Mouse (Mus musculus) spleen, embryonic (tissue): ENCODE measurements at regions not wholly inside any gene's neighbourhood (a gene's known extent, or its start where the extent isn't known, plus 50 kb on each side); places are given as distances from the start of the nearest gene placed in this dataset.

Experiments
- CTCF ChIA-PET: fragments of 350-600 bp; sonication (Branson Sonifier 250); formaldehyde crosslinking; loops from one replicate; lab custom pipeline; 2022; lab: Charles Lee

DNA sequence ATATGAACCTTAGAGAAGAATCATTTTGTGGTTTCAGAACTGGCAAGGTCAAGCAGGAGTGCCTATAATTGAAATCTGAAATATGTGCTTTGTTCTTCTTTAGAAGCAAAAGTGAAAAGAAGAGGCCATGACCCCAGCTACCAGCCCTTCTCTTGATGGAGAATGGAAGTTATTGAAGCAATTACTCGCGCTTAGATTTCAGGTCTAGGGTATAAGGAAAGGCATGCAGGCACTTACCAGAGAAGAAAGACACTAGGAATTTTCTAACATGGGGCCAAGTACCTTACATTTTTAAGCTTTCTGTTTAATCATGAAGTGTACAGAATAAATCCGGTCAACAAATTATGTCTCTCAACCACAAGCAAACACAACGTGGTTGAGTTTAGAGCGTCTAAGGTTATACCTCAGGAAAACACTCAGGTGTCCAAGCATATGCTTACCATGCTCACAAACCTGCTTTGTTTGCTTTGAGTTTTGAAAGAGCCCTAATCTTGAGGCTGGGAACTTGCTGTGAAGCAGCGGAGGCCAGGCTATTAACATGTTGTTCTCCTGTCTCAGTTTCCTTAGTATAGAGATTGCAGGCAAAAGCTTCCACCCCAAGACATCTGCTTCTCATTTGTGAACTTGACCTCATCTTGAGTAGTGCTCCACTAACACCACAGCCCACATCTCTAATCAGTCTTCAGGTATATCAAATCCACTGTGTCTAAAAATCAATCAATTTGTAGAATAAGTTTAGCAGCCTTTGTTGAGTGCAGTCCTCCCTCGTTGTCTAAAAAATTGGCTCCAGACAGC lies 251.4 kb upstream of the C9orf72 start:
- CTCF ChIA-PET: interaction anchor here (0.7 kb wide), 1 partner anchor 319 kb away, joined by 5 read pairs; no protein-coding TSS in a partner anchor

DNA sequence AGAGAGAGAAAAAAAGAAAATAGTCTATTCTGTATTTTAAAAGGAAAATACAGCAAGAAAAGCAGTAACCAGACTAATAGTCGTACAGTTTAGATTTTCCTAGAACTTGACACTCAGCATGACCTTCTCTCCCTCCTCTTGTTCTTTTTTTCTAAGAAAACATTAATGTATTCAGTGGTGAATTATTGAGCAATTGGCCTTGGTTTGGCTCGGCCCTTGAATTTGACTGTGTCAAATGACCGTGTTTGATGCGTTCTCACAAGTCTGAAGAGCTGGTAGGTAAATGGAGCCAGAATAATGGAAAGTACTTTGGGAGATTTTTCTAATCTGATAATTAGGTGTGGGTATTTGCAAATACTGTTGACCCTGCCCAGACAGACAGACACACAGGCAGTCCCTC lies 248.0 kb upstream of the C9orf72 start:
- CTCF ChIA-PET: no interaction called here
